Mouse (Mus musculus): ENCODE measurements around the gene Kcns3. TPM values are rescaled to one million over a fixed set of nuclear protein-coding genes. Genes with fewer than 3 reads are reported as not detected.

The Kcns3 gene
- polyA plus RNA-seq, 1 experiment from 2014 or later, result 3.3 TPM

Other genes with a start within 250 kb of the Kcns3 start
- not detected in 2 replicates for gene Msgn1, start 57.9 kb upstream of the Kcns3 start, polyA plus RNA-seq (2014; fragmentation: Nextera tagmentation; extraction: Ambion mirVana)
- 8.6 and 9.1 TPM in 2 replicates for gene Gen1, start 114.7 kb upstream of the Kcns3 start, polyA plus RNA-seq (2014; fragmentation: Nextera tagmentation; extraction: Ambion mirVana)
- gene Smc6, start 114.8 kb upstream of the Kcns3 start, polyA plus RNA-seq (2014; fragmentation: Nextera tagmentation; extraction: Ambion mirVana), result 114 and 118 TPM in 2 replicates